Mouse (Mus musculus) olfactory bulb, adult 2 months (tissue): ENCODE results near the gene Rabgap1l. TPM values are rescaled to one million over a fixed set of nuclear protein-coding genes. Genes with fewer than 3 reads are reported as not detected.

Experiments used
- H3K27ac ChIP-seq: fragments of 200-500 bp; 2 replicates; pipeline ENCODE4 v1.5.1; 2012; ENCODE audit warnings: low read depth, low read length; ENCODE audit not compliant: insufficient read depth
- H3K4me1 ChIP-seq: fragments of 200-500 bp; 2 replicates; pipeline ENCODE4 v1.6.1; 2012; ENCODE audit warnings: low read length; ENCODE audit not compliant: control insufficient read depth, insufficient read depth
- H3K4me3 ChIP-seq: fragments of 200-500 bp; 2 replicates; pipeline ENCODE4 v1.5.1; 2012; ENCODE audit warnings: mild to moderate bottlenecking, low read depth, low read length, moderate library complexity; ENCODE audit not compliant: insufficient read depth
- CTCF ChIP-seq: fragments of 200-500 bp; IDR thresholded peaks from 2 replicates; pipeline ENCODE4 v1.5.1; 2012; ENCODE audit warnings: low read depth, mild to moderate bottlenecking, low read length, moderate library complexity; ENCODE audit not compliant: insufficient read depth
- POLR2A ChIP-seq: fragments of 200-500 bp; IDR thresholded peaks from 2 replicates; pipeline ENCODE4 v1.6.1; 2012; ENCODE audit warnings: mild to moderate bottlenecking, low read depth, low read length, moderate library complexity; ENCODE audit not compliant: insufficient read depth
- WGBS: fragments of 180-500 bp; shearing (Covaris S2); methylation state at CpG from one replicate; pipeline ENCODE4 v1.1.7; 2018; 5-methylcytosine and 5-hydroxymethylcytosine counted together
- polyA plus RNA-seq: library from polyadenylated mRNA; stranded (reverse); fragments of >200 nt; gene quantifications from 2 replicates; pipeline ENCODE4 v1.2.4, GENCODE M21; 2012; ENCODE audit warnings: low replicate concordance; ENCODE audit not compliant: missing spikeins, insufficient read depth, insufficient read length

Gene Rabgap1l
- polyA plus RNA-seq, 1 experiment, result 89.2 TPM

- no peak overlapping the region for H3K4me3 ChIP-seq
- WGBS, result 32% methylated on average over 4 of the region's 4 CpGs
- peak overlapping the region; percentile 58 for H3K27ac ChIP-seq
- no peak for TF ChIP-seq CTCF
- TF ChIP-seq POLR2A, result no peak
- H3K4me1 ChIP-seq, result no peaks in the 10 kb centered on the region
Measured at GRCm38 (mm10) chr1:160547934-160548876, 244.8 kb downstream of the Rabgap1l start.

- TF ChIP-seq CTCF (no peak), POLR2A (no peak)
- peak overlapping the region; percentile 66; the same call in 1 of the 2 replicates for H3K27ac ChIP-seq
Measured at GRCm38 (mm10) chr1:160535649-160536048, 257.4 kb downstream of the Rabgap1l start.

GRCm38 (mm10) chr1:160534571-160535335, 258.3 kb downstream of the Rabgap1l start:
- no peak overlapping the region for H3K27ac ChIP-seq
- WGBS, result 36% methylated on average over 2 of the region's 2 CpGs
- H3K4me1 ChIP-seq, result peaks cover 7% of the 10 kb centered on the region
- H3K4me3 ChIP-seq, result no peak overlapping the region
- TF ChIP-seq POLR2A, result no peak
- TF ChIP-seq CTCF, result no peak

More at GRCm38 (mm10) chr1:160535649-160536048, 257.4 kb downstream of the Rabgap1l start:
- 66% methylated on average over 8 of the region's 8 CpGs for WGBS
- H3K4me3 ChIP-seq, result no peak overlapping the region
- H3K4me1 ChIP-seq, result peaks cover 7% of the 10 kb centered on the region

- Histone ChIP-seq H3K4me3 (no peak overlapping the region), H3K4me1 (peaks cover 7% of the 10 kb centered on the region), H3K27ac (no peak overlapping the region; the same call in 1 of the 2 replicates)
- no peak for TF ChIP-seq POLR2A
- TF ChIP-seq CTCF, result no peak
- 41% methylated on average over 6 of the region's 6 CpGs for WGBS
Measured at GRCm38 (mm10) chr1:160533209-160533820, 259.7 kb downstream of the Rabgap1l start.

GRCm38 (mm10) chr1:160531402-160531801, 261.6 kb downstream of the Rabgap1l start:
- H3K27ac ChIP-seq, result no peak overlapping the region
- no peak for TF ChIP-seq POLR2A
- no peak for TF ChIP-seq CTCF
- H3K4me1 ChIP-seq, result peaks cover 7% of the 10 kb centered on the region
- WGBS, result 27% methylated on average over 5 of the region's 5 CpGs
- H3K4me3 ChIP-seq, result no peak overlapping the region

GRCm38 (mm10) chr1:160521918-160522317, 271.1 kb downstream of the Rabgap1l start:
- H3K27ac ChIP-seq, result no peak overlapping the region
- 47% methylated on average over 3 of the region's 3 CpGs for WGBS
- TF ChIP-seq CTCF (no peak), POLR2A (no peak)

GRCm38 (mm10) chr1:160520665-160521064, 272.3 kb downstream of the Rabgap1l start:
- Histone ChIP-seq H3K4me3 (no peak overlapping the region), H3K4me1 (no peaks in the 10 kb centered on the region), H3K27ac (no peak overlapping the region)
- WGBS, result 50% methylated on average over 3 of the region's 3 CpGs
- TF ChIP-seq POLR2A, result no peak
- no peak for TF ChIP-seq CTCF

More at GRCm38 (mm10) chr1:160521918-160522317, 271.1 kb downstream of the Rabgap1l start:
- Histone ChIP-seq H3K4me3 (no peak overlapping the region), H3K4me1 (no peaks in the 10 kb centered on the region)

- Histone ChIP-seq H3K4me1 (no peaks in the 10 kb centered on the region), H3K27ac (no peak overlapping the region), H3K4me3 (no peak overlapping the region)
- TF ChIP-seq CTCF (no peak), POLR2A (no peak)
- 80% methylated on average over 1 of the region's 1 CpGs for WGBS
Measured at GRCm38 (mm10) chr1:160519896-160520465, 273.0 kb downstream of the Rabgap1l start.
